Mouse (Mus musculus) CH12.LX (cell line): ENCODE results near the gene Timm10. TPM values are rescaled to one million over a fixed set of nuclear protein-coding genes. Genes with fewer than 3 reads are reported as not detected.

Source experiments
- DNase-seq: peaks from one replicate; pipeline ENCODE4 v3.0.0-alpha.2; 2013; ENCODE audit errors: extremely low read depth
- H3K27ac ChIP-seq: 2 replicates; pipeline ENCODE4 v1.5.1; 2012; ENCODE audit warnings: low read depth, mild to moderate bottlenecking, control low read depth, moderate library complexity; ENCODE audit not compliant: insufficient read depth
- H3K27me3 ChIP-seq: replicated peaks from 2 replicates; pipeline ENCODE3; 2012; ENCODE audit warnings: inconsistent platforms
- H3K36me3 ChIP-seq, 2 experiments: replicated peaks in 1 of 2; 2 replicates each; pipeline versions ENCODE3 to v1.6.1; 2012; ENCODE audit warnings: inconsistent platforms in 1 of 2, low read length in 1 of 2, mild to moderate bottlenecking in 1 of 2, mixed read lengths in 1 of 2, moderate library complexity in 1 of 2; ENCODE audit not compliant: control insufficient read depth in 1 of 2, insufficient read depth in 1 of 2
- H3K4me1 ChIP-seq, 2 experiments: 2 replicates each; pipeline ENCODE4 v1.6.1; 2012; ENCODE audit warnings: inconsistent platforms in 1 of 2, moderate library complexity in 1 of 2; ENCODE audit not compliant: insufficient read depth in 2 of 2, control insufficient read depth in 1 of 2
- H3K4me2 ChIP-seq: 2 replicates; pipeline ENCODE4 v1.6.1; 2012; ENCODE audit warnings: low read depth, mild to moderate bottlenecking, control low read depth; ENCODE audit not compliant: poor library complexity, insufficient read depth, severe bottlenecking
- H3K4me3 ChIP-seq, 3 experiments: fragments of 150-350 bp in 1 of 3; sonication (generic) in 1 of 3; replicated peaks in 1 of 3; 2 replicates each; pipeline versions ENCODE3 to v1.5.1; 2011 to 2012; ENCODE audit warnings: low read depth in 2 of 3, low read length in 2 of 3, mild to moderate bottlenecking in 2 of 3, moderate library complexity in 2 of 3, control low read depth in 1 of 3, improper control_type of control experiment in 1 of 3, inconsistent platforms in 1 of 3, mixed read lengths in 1 of 3; ENCODE audit not compliant: poor library complexity in 1 of 3
- H3K79me2 ChIP-seq: replicated peaks from 2 replicates; pipeline ENCODE4 v1.6.1; 2012; ENCODE audit warnings: mild to moderate bottlenecking, moderate library complexity; ENCODE audit not compliant: control insufficient read depth, poor library complexity, insufficient read depth, severe bottlenecking; ENCODE audit errors: extremely low read depth
- H3K9ac ChIP-seq: 2 replicates; pipeline ENCODE4 v1.6.1; 2012; ENCODE audit warnings: low read depth, mild to moderate bottlenecking, control low read depth, moderate library complexity; ENCODE audit not compliant: insufficient read depth
- H3K9me3 ChIP-seq: replicated peaks from 2 replicates; pipeline ENCODE3; 2012; ENCODE audit warnings: low read length, inconsistent platforms, mixed read lengths
- BHLHE40 ChIP-seq: IDR thresholded peaks from 2 replicates; pipeline ENCODE4 v1.6.1; 2011; ENCODE audit warnings: mild to moderate bottlenecking, low read depth, low read length, improper control_type of control experiment
- CHD1 ChIP-seq: IDR thresholded peaks from 2 replicates; pipeline ENCODE4 v1.6.1; 2012; ENCODE audit warnings: low read depth, low read length, improper control_type of control experiment, inconsistent platforms
- CTCF ChIP-seq, 2 experiments: IDR thresholded peaks in 1 of 2; conservative IDR thresholded peaks in 1 of 2; 2 replicates each; pipeline ENCODE4 v1.5.1; 2011 to 2012; ENCODE audit warnings: low read depth in 2 of 2, low read length in 2 of 2, improper control_type of control experiment in 1 of 2, inconsistent platforms in 1 of 2, mild to moderate bottlenecking in 1 of 2, moderate library complexity in 1 of 2
- E2F4 ChIP-seq: IDR thresholded peaks from 2 replicates; pipeline ENCODE4 v1.6.1; 2011; ENCODE audit warnings: low read depth, low read length, improper control_type of control experiment; ENCODE audit not compliant: insufficient replicate concordance
- EP300 ChIP-seq: IDR thresholded peaks from 2 replicates; pipeline ENCODE4 v1.6.1; 2011; ENCODE audit warnings: low read length, improper control_type of control experiment
- ETS1 ChIP-seq: conservative IDR thresholded peaks from 2 replicates; pipeline ENCODE4 v1.6.1; 2012; ENCODE audit warnings: low read depth, mild to moderate bottlenecking, inconsistent platforms, low read length, improper control_type of control experiment, moderate library complexity
- HCFC1 ChIP-seq: IDR thresholded peaks from 2 replicates; pipeline ENCODE4 v1.6.1; 2012; ENCODE audit warnings: low read depth, mild to moderate bottlenecking, inconsistent platforms, low read length, improper control_type of control experiment
- JUN ChIP-seq: IDR thresholded peaks from 2 replicates; pipeline ENCODE4 v1.6.1; 2011; ENCODE audit warnings: low read depth, mild to moderate bottlenecking, low read length, improper control_type of control experiment, moderate library complexity; ENCODE audit not compliant: insufficient read depth
- KAT2A ChIP-seq: IDR thresholded peaks from 2 replicates; pipeline ENCODE4 v1.6.1; 2012; ENCODE audit warnings: low read length, improper control_type of control experiment, inconsistent platforms; ENCODE audit not compliant: insufficient replicate concordance
- MEF2A ChIP-seq: IDR thresholded peaks from 2 replicates; pipeline ENCODE4 v1.6.1; 2014; ENCODE audit warnings: low read depth, mild to moderate bottlenecking, inconsistent platforms, low read length, improper control_type of control experiment, borderline replicate concordance
- NELFE ChIP-seq: IDR thresholded peaks from 2 replicates; pipeline ENCODE4 v1.6.1; 2011; ENCODE audit warnings: low read depth, low read length, improper control_type of control experiment
- NRF1 ChIP-seq: IDR thresholded peaks from 2 replicates; pipeline ENCODE4 v1.6.1; 2014; ENCODE audit warnings: low read depth, mild to moderate bottlenecking, inconsistent platforms, low read length, improper control_type of control experiment, moderate library complexity
- PAX5 ChIP-seq: IDR thresholded peaks from 2 replicates; pipeline ENCODE4 v1.6.1; 2012; ENCODE audit warnings: low read length, inconsistent platforms, mixed read lengths
- POLR2AphosphoS2 ChIP-seq: IDR thresholded peaks from 2 replicates; pipeline ENCODE4 v1.6.1; 2011; ENCODE audit warnings: low read depth, low read length, improper control_type of control experiment
- RAD21 ChIP-seq: IDR thresholded peaks from 2 replicates; pipeline ENCODE4 v1.6.1; 2011; ENCODE audit warnings: low read depth, mild to moderate bottlenecking, low read length, improper control_type of control experiment, moderate library complexity
- SMC3 ChIP-seq: IDR thresholded peaks from 2 replicates; pipeline ENCODE4 v1.6.1; 2011; ENCODE audit warnings: low read depth, low read length, improper control_type of control experiment
- TBP ChIP-seq: conservative IDR thresholded peaks from 2 replicates; pipeline ENCODE4 v1.6.1; 2011; ENCODE audit warnings: low read depth, low read length, improper control_type of control experiment
- TCF12 ChIP-seq: IDR thresholded peaks from 2 replicates; pipeline ENCODE4 v1.6.1; 2014; ENCODE audit warnings: low read depth, mild to moderate bottlenecking, inconsistent platforms, low read length, improper control_type of control experiment
- UBTF ChIP-seq: IDR thresholded peaks from 2 replicates; pipeline ENCODE4 v1.6.1; 2012; ENCODE audit warnings: low read depth, mild to moderate bottlenecking, inconsistent platforms, low read length, improper control_type of control experiment, moderate library complexity
- dilution Hi-C: fragments of 300-500 bp; cut with MboI; formaldehyde crosslinking; loops from 2 replicates; pipeline ENCODE4 v1.14.3; 2020; ENCODE audit warnings: low sequenced_read_pairs; ENCODE audit not compliant: extremely low pct_unique_long_range_greater_than_20kb, extremely low pct_ligation_motif_present
- in situ Hi-C: fragments of 300-500 bp; cut with MboI; formaldehyde crosslinking; loops from 3 replicates; pipeline ENCODE4 v1.14.3; 2019; ENCODE audit warnings: low sequenced_read_pairs, low pct_ligation_motif_present, low pct_unique_long_range_greater_than_20kb, mixed read lengths
- polyA plus RNA-seq: library from polyadenylated mRNA; unstranded; fragments of >175 nt; gene quantifications from 2 replicates; pipeline ENCODE4 v1.2.1, GENCODE M21; 2012; ENCODE audit warnings: low read depth; ENCODE audit not compliant: insufficient read length
- total RNA-seq, 2 experiments: library from RNA; depleted of rRNA; stranded (reverse); fragments of 300-350 nt in 1 of 2; fragments of >200 nt in 1 of 2; gene quantifications; 2 replicates each; pipeline ENCODE4 v1.2.3; 2012 to 2014

Timm10 gene
- total and polyA plus RNA-seq, 3 experiments: 77.7 to 115 (median 81.2) TPM

GRCm38 (mm10) chr2:84868521-84868943 is 41.7 kb downstream of the Timm10 start:
- peak; percentile 81 for DNase-seq
- in situ Hi-C loops (no loop called here), dilution Hi-C loops (no loop called here)
- Histone ChIP-seq H3K27me3 (peaks cover 17% of the 10 kb centered on the region), H3K79me2 (no peaks in the 10 kb centered on the region), H3K4me2 (no peak overlapping the region), H3K27ac (no peak overlapping the region), H3K36me3 (no peaks in the 10 kb centered on the region), H3K4me1 (peaks cover 2 to 38% of the 10 kb centered on the region in 2 experiments; a peak in 3 of 4 replicates), H3K4me3 (no peak overlapping the region), H3K9me3 (peaks cover 15% of the 10 kb centered on the region), H3K9ac (no peak overlapping the region)
- TF ChIP-seq SMC3 (peak; percentile 71), RAD21 (peak; percentile 69), ETS1 (no peak), BHLHE40 (no peak), CTCF (conservative IDR thresholded peaks at IDR 0.05 in 1 of 2, IDR thresholded peaks at IDR 0.05 in 1 of 2; ENCODE audit: low read depth in 2 of 2, low read length in 2 of 2) (peak; percentile 86 to 90)

DNA sequence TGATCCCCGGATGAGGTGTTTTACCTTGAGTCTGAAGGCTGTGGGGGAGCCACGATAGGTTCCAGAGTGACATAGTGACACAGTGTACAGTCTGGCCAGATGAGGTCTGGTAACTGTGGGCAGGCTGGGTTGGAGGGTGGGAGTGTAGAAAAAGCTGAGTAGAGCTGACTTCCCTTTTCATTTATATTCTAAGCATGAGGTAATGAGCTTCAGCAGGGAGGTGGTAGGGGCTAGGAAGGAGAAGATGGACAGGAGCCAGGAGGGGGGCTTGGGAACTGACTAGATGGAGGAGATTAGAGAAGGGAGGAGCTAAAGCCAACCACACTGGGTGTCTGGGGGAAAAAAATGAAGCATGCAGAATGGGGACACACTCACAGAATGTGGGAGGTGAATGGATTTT is 42.2 kb downstream of the Timm10 start:
- dilution Hi-C loops: no loop called here
- in situ Hi-C loops: no loop called here
- H3K27ac ChIP-seq: no peak overlapping the region
- TF ChIP-seq CHD1: no peak
- TF ChIP-seq KAT2A: no peak
- TF ChIP-seq MEF2A: no peak
- TF ChIP-seq CTCF (conservative IDR thresholded peaks at IDR 0.05 in 1 of 2, IDR thresholded peaks at IDR 0.05 in 1 of 2; ENCODE audit: low read depth in 2 of 2, low read length in 2 of 2): no peak
- TF ChIP-seq BHLHE40: no peak
- no peak for TF ChIP-seq E2F4
- no peak for TF ChIP-seq NRF1
- no peak for TF ChIP-seq TBP
- no peak for TF ChIP-seq POLR2AphosphoS2
- TF ChIP-seq TCF12: no peak
- no peak for TF ChIP-seq JUN
- no peak for TF ChIP-seq PAX5
- no peak for TF ChIP-seq HCFC1
- no peak for TF ChIP-seq EP300
- no peak for TF ChIP-seq NELFE
- TF ChIP-seq UBTF: no peak
- TF ChIP-seq, all 38 proteins: peak for 0
- no peak overlapping the region for H3K4me2 ChIP-seq
- H3K79me2 ChIP-seq: no peaks in the 10 kb centered on the region
- H3K4me3 ChIP-seq: no peak overlapping the region
- peaks cover 2 to 34% of the 10 kb centered on the region in 2 experiments; a peak in 3 of 4 replicates for H3K4me1 ChIP-seq
- no peaks in the 10 kb centered on the region for H3K36me3 ChIP-seq
- peaks cover 17% of the 10 kb centered on the region for H3K27me3 ChIP-seq
- DNase-seq: no peak
- no peak overlapping the region for H3K9ac ChIP-seq
- H3K9me3 ChIP-seq: peaks cover 15% of the 10 kb centered on the region
